Mouse (Mus musculus) right cerebral cortex, postnatal 4 days (tissue): Measurements from ENCODE around the gene Rabggta.

Experiments used
- DNase-seq: peaks from one replicate; pipeline ENCODE4 v3.0.0-alpha.2; 2022

Rabggta gene

DNA sequence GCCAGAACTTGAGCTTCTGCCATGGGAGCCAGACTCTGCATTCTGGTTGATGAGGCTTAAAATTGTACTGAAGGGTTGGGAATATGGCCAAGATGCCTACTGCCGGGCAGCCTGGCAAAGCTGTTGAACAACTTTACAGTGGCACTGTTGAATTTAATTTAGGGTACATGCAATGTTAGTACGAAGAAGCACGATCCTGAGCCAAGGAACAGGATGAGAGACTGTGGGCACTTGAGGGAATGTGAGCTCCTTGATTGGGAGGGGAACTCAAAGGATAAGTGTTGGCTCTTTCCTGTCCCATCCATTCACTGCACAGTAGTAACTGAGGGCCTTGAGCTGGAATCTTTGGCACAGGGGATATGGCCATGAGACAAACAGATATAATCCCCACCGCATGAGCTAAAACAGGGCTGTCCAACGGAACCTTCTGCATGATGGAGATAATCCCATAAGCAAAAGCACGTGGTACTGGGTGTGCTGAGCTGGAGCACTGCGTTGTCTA is 8.5 kb upstream of the Rabggta start:
- no peak for DNase-seq

DNA sequence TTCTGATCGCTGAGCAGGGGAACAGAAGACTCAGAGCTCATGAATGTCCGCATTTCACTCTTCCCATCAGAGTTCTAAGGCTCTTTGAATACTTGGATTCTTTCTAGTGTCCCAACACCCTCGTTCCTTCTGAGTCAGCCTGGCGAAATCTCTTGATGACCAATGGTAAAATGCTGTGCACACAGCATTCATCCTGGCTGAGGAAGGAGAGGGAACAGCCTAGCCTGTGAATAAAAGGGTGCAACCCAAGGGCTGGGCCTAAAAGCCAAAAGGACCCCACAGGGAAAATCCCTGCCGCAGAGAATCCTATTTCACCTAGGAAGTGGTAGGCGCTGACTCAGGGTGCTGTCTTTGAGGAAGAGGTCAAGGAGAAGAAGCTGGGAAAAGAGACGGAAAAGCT is 8.1 kb upstream of the Rabggta start:
- no peak for DNase-seq

DNA sequence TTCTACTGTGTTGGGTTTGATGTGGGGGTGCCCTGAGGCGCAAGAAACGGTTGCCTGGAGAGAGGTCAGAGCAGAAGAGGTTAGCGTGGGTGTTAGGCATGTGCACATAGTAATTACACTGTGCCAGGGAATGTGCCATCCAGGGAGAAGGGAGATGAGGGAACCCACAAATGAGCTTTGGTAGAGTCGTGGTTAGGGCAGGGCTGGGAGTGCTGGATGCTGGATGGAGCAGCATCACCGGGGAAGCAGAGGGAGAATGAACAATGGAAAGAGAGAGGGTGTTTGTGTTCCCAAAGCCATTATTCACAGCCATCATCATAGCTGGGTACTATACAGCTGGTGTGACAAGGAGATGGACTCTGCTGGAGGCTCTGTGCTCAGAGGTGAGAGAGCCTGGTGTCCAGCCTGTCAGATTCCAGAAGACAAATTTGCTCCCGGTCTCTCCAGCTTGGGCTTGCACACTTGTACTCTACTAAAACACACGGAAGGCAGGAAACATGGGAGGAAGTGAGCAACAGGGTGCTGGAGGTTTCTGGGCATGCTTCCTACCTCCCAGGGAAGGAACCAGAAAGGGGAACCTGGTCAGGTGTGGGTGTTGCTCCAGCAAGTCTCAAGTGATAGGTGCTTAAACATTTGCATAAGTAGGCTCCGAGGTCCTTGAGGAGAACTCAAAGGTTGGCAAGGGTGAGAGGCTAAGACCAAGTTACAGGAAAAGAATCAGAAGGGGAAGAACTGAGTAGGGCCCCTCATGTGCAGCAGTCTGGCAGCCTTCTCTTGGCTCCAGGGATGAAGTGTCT is 6.0 kb upstream of the Rabggta start:
- DNase-seq: no peak

DNA sequence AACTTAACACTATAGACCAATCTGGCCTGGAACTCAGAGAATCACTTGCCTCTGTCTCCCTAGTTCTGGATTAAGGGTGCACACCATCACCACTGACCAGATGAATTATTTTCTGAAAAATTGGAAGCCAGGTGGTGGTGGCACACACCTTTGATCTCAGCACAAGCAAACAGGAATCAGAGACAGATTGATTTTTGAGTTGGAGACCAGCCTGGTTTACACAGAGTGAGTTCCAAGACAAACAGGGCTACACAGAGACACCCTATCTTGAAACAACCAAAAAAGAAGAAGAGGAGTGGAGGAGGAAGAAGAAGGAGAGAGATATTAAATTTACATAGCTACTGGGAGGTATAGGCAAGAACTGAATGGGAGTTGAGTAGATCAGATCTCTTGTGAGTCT is 4.2 kb upstream of the Rabggta start:
- no peak for DNase-seq

DNA sequence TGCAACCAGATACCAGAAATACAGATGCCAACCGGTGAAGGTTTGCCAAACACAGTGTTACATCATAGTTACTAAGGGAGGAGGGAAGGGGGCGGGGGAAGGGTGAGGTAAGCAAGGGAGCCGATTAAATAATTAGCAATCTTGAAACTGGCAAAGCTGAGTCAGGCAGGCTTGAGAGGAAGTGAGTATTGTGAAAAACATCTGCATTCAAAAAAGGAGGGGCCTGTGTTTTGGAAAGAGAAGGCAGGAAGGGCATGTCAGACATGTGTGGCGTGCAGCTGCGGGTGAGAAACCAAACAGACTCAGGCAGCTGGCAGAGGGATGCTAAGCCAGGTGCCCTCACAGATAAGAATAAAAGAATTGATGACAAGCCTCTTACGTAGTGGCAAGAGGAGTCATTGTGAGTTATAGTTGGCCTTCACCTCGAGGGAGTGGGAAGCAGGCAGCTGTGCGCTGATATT is 2.4 kb upstream of the Rabggta start:
- DNase-seq: no peak

DNA sequence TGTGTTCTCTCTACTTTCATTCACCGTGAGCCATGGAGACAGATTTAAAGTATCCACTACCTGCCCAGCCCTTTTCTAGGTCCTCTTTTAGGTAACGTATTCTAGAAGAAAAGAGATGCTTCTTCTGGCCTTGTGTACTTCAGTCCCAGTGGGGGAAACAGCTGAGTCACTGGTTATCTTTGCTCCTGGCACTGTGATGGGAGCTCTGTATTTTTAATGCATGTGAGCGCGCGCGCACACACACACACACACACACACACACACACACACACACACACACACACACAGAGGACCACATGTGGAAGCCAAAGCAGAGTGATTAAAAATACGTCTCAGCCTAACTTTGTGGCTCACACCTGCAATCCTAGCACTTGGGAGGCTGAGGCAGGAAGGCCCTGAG is 1.4 kb upstream of the Rabggta start:
- DNase-seq: no peak

DNA sequence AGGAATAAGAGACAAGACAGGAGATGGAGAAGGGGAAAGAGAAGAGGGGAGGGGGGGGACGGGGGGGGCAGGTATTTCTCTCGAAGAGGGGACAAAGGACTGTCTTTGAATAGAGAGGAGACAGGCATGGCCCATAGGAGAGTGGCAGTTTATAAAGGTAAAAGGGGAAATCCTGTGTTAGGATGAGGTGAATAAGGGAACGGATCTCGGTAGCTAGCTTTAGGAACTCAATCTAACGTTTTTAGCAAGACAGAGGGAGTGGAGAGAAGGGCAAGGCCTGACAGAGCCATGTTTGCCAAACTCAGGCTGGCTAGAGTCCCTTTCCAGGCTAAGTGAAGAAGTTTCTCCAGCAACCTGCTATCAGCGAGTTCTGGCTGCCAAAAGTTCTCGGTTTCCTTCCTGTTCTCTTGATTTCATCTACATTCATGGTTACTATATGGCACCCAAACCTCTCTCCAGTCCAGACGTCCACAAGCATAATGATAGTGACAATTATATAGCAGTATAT is 429 bp upstream of the Rabggta start:
- DNase-seq: no peak

DNA sequence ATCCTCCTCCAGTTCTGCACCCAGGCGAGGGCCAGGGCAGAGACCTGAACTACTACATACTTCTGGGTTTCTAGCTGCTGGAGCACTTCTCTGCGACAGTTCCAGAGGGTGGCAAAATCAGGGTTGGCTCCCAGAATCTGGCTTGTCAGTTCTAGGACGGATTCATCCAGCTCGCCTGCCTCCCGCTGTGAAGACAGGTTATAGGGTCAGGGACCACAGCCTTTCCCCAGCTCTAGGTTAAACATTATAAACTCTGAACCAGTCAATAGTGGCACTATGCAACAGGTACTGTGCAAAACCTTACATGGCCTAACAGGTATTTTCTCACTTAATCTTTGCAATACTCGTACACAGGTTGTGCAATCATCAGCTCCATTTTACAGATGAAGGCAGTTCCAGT is 987 bp downstream of the Rabggta start:
- DNase-seq: no peak

DNA sequence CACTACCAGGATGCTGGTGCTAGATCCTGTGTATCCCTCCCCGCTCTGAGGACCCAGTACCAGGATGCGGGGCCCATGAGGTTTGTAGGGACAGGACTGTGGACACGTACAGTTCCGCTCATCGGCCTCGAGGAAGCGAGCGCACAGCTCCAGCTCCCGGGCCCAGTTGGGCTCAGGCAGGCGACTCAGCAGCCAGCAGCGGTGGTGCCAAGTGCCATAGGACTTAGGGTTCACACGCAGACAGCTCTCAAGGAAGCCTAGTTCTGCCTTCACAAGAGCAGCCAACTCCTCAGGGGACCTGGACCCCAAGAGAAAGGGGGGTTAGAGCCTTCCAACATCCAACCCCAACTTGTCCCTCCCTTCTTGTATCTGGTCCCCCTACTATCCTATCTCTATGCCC is 1.4 kb downstream of the Rabggta start:
- DNase-seq: no peak

DNA sequence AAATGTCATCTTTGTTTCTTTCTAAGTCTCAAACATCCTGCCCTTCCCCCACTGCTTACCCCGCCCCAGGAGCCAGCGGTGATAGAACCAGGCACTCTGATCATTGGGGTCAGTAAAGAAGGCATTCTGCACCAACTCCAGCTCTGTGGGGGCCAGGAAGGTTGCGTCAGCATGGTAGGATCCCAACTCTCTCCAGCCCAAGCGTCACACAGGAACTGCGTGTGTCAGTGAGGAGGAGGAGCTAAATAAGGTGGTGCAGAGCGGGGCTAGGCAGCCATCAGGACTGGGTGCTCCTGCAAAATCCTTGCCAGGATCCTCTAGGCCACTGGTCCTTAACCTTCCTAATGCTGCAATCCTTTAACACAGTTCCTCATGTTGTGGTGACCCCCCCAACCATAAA is 2.3 kb downstream of the Rabggta start:
- DNase-seq: no peak

DNA sequence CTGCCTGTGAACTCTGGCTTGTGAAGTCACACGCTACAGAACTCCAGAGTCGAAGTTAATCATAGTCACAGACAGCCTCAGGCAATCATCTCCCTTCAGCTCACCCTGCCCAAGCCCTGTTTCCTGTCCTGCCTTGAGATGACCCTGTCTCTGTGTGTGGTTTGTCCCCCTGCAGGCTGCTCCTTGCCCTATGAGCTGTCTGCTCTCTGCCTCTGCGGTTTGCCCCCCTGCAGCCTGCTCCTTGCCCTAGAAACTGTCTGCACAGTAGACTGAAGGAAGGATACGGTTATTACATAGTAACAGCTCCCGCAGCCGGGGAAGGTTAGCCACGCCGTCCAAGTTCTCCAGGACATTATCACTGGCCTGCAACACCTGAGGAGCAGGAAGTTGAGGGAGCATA is 5.2 kb downstream of the Rabggta start:
- DNase-seq: no peak

DNA sequence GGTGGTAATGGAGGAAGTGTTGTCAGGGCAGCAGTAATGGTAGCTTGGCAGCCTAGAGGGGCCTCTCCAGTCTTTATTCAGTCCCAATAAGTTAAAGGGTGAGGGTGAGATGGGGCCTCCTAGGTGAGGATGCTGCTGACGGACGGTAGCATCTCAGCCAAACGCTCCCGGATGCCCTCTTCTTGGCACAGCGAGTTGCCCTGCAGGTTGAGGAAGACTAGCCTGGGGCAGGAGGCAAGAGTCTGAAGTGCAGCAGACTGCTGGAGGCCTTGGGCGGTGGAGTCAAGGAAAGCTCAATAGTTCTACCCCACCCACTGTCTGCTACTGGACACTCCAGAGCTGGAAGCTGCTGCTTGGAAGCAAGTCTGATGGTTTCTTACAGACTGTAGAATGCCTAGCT is 5.8 kb downstream of the Rabggta start:
- no peak for DNase-seq

DNA sequence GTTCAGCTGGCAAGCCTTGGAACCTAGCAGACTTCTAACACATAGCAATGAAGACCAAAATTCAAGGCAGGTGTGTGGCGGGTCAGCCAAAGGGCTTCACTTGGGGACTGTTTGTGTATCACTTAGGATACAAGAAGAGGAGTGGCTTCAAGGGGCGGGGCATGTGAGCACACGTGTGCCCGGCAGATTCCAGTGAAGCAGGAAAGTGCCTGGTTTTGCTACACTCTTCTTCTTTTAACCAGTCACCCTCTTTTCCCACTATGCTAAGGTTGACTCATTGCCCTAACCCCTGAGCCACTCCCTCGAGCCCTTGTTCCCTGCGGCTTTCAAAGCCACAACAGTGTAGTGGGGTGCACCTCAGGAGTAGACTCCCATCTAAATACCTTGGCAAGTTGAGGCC is 7.2 kb downstream of the Rabggta start:
- DNase-seq: no peak

DNA sequence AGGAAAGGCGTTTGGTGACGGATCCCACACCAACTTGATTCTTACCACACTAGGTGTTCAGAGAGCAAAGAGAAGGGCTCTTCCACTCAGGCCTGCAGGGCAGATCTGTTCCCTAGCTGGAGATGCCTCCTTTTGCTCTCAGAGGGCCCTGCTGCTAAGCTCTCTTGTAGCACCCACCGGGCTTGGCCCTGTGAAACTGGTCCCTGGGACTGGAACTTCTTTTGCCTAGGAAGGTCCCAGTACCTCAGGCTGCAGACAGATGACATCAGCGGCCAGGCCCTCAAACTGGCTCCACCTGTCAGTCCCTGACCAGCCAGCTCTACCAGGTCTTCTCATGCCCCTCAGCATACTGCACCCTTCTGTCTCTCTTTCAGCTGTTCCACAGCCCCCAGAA is 8.3 kb downstream of the Rabggta start, which contains the start of gene Tgm1:
TSS of gene Tgm1 (minus strand) at position 198 of the 394 bp plus-strand sequence.
- DNase-seq: no peak

DNA sequence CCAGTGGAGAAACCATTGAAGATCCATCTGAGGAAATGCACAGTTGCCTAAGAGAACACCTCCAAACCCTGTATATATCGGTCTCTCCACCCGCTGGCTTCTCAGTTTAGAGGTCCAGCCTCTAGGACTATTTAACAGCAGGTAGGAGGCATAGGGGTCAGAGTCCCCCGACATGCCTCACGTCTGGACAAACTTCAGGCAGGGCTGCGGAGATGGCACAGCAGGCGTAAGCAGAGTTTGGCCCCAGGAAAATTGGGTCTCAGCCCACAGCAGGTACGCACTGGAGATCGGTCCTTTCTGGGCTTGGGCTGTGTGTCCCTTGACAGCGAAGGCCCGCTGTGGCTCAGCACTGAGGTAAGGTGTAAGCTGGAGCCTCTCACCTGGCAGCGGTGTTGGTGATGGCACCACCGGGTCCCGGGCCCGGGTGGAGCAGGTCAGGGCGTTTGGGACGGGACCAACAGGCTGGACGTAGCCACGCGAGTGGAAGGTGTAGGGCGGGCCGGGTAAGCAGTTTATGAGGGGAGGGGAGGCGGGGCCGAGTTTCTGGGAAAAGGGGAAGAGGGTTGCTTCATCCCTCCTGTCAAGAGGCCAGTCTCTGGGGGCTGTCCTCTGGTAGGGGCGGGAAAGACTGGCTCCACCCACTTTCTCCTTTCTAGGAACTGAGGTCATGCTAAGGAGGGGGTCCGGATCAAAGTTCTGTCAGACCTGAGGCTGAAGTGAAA is 8.9 kb downstream of the Rabggta start:
- DNase-seq: no peak

DNA sequence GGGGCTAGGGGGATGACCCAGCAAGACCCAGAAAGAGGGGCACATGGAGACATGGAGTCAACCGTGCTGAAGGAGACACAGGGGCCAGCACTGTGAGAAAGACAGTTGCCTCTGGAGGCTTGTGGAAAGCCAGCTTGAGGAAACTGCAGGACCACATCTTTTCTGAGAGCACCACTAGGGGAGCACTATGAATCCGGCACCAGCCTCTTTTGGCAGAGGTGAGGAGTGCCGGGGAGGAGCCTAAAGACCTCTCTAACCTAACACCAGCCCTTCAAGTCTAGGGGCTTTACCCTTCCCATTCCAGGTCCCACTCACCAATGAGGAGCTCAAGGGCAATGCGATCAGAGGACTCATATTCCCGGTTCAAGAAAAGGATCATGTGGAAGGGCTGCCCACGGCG is 10.3 kb downstream of the Rabggta start:
- DNase-seq: no peak

DNA sequence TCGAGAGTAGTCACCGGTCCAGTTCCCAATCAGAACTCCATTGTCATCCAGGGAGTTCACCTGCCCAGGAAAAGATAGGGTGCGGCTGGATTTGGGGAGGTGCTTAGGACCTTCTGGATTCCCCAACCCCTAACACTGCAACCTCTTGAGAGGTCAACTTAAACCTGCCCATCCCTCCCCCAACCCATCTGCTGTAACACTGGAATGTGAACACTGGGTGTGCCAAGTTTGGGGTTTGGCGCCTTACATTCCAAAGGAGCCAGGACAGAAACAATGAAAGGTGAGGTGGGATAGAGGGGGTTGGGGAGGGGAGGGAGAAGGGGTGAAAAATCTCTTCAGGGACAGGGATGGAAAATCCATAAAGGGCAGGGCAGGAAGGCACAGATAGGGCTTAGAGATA is 12.6 kb downstream of the Rabggta start:
- no peak for DNase-seq

DNA sequence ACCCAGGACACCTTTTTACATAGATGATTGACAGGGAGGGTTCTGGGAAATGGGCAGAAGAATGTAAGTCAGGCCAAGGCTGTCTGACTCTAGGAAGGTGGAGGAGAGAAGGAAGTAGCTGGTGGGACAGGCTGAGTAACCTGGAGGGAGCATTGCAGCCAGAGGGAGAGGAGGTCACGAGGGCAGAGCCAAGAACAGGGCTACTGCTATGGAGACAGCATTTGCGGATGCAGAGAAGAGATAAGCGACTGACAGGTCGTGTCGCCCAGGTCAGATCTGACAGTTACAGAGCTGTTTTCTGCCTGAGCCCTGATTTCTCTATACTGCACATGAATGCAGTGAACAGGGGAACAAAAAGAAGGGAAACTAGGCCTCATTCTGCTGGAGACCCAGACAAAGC is 14.7 kb downstream of the Rabggta start:
- no peak for DNase-seq

DNA sequence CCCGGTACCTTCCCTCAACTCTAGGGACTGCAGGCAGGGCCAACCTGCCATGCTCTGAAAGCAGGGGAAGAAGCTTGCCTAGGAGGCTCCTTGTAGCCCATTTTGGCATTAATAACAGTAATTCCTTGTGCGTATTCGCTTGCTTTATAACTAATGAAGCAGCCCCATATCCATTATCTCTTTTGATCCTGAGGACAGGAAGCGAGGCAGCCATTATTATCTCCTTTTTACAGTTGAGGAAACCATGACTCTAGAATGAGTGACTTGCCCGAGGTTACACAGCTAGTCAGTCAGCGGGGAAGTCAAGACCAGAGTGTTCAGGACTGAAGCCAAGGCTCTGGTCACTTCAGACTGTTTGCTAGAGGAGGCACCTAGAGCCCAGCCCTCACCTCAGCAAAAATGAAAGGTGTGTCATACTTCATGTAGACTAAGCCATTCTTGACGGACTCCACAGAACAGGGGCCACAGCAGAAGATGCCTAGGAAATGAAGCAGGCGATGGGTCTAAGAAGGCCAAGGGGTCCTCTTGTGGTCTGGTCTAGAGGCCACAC is 15.9 kb downstream of the Rabggta start:
- no peak for DNase-seq

DNA sequence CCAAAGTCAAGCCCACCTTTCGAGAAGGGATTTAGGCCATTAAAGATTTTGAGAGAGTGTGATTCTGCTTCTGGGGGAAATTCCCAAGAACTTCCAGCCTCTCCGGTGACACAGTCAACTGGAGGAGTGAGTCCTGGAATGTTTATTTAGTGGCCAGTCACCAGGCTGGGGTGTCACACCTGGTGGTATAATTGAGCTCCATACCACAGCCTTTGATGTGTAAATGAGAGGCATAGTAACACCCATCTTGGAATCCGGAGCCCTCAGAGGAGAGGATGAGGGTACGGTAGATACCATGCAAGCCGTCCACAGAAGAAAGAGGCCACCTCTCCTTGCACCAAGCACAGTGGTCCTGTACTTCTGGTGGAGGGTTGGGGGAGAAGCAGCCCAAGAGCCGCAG is 19.3 kb downstream of the Rabggta start:
- DNase-seq: no peak

DNA sequence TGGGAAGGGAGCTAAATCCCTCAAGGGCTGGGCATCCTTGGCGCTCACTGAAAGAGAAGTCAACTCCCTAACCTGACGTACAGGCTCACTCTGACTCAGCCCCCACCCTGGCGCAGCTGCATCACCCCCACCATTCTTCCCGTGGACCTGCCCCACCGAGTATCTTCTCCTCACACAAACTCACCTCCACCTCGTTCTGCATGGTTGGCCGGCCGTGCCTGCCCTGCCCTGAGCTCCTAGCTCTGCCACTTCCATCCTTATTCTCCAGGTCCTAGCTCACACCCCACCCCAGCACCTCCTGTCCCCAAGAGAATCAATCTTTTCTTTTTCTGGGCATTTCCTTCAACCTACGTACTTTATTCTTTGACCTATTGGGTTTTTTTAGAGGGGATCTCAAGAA is 20.9 kb downstream of the Rabggta start:
- no peak for DNase-seq

DNA sequence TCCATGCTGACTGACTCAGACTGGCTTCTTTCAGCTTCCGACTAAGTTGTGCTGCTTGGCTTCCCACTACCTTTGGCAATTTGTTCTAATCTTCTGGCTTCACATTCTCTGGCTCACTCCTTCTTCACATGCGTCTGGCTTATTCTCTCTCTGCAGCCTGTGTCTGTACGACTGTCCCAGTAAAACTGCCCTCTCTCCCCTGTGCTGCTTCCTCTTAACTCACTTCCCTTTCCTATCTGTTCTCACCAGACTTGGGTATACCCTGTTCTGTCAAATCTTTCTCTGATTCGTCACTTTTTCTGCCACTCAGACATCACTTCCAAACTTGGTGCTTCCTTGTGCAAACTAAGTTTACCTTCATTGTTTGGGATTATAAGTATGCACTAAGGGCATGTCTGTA is 24.8 kb downstream of the Rabggta start:
- no peak for DNase-seq

DNA sequence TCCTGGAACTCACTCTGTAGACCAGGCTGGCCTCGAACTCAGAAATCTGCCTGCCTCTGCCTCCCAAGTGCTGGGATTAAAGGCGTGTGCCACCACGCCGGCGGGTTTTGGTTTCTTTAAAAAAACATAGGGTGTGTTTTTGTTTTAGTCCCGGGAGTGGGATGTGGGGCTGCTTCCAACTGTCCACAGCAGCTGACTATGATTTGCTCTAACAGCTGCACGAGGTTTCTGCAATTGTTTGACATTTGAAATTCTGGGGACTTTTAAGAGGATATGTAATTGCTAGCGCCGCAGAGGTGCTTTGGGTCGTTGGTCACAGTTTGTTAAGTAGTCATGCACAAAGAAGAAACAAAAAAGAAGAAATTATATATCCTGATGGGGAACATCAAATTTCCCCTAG is 32.6 kb downstream of the Rabggta start:
- no peak for DNase-seq

DNA sequence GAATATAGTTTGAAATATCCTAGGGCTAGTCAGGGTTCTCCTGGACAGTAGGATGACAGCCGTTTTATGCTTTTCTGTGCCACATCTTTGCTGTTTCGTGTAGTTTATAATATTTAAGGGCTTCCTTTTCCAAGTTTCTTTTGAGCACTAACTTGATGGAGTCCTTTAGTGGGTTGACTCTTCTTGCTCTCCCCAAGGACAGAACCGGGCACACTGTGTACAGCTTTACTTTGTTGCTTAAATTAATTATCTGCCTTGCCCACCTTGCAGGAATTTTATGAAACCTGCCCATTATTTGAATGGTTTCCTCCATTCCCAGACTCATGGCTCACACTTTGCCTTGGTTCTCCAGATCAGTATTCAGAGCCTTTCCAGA is 40.0 kb downstream of the Rabggta start:
- no peak for DNase-seq
